Mouse (Mus musculus): ENCODE measurements around the gene Ugt1a6b.

The Ugt1a6b gene

GRCm38 (mm10) chr1:88260604-88261377, 157.7 kb downstream of the Ugt1a6b start:
- CTCF ChIA-PET: interaction anchor here in 2 of 4 experiments (1.1 to 1.6 kb wide), 2 partner anchors 17 to 29 kb away, joined by 5 to 6 read pairs; partner anchors contain the start of genes Hjurp (in 1 of the 2) and Trpm8 (in 1 of the 2)
- POLR2A ChIA-PET: interaction anchor here in 2 of 4 experiments (0.7 to 15.1 kb wide), 5 partner anchors 7 to 26 kb away, joined by 3 to 203 read pairs (median 119); partner anchors contain the start of genes Hjurp (in 2 of the 2) and Trpm8 (in 2 of the 2)

- ChIA-PET CTCF (interaction anchor here in 2 of 4 experiments (0.9 to 5.4 kb wide), 5 partner anchors 13 to 28 kb away, joined by 3 to 29 read pairs (median 5); partner anchors contain the start of genes Hjurp (in 2 of the 2) and Trpm8 (in 2 of the 2)), POLR2A (interaction anchor here in 3 of 4 experiments (0.7 to 15.1 kb wide), 7 partner anchors 8 to 313 kb away, joined by 3 to 203 read pairs (median 4); partner anchors contain the start of genes Hjurp (in 2 of the 3) and Trpm8 (in 2 of the 3))
These were observed 158.7 kb downstream of the Ugt1a6b start for GRCm38 (mm10) chr1:88261706-88262105.

- CTCF ChIA-PET: interaction anchor here in 2 of 4 experiments (0.9 to 5.4 kb wide), 5 partner anchors 13 to 28 kb away, joined by 3 to 29 read pairs (median 5); partner anchors contain the start of genes Hjurp (in 2 of the 2) and Trpm8 (in 2 of the 2)
- POLR2A ChIA-PET: interaction anchor here (0.6 to 15.1 kb wide), 9 partner anchors 9 to 314 kb away, joined by 3 to 203 read pairs (median 4); partner anchors contain the start of genes Hjurp (in 3 of the 4) and Trpm8 (in 3 of the 4)
These were observed 159.2 kb downstream of the Ugt1a6b start for GRCm38 (mm10) chr1:88262255-88262654.

GRCm38 (mm10) chr1:88262961-88263360, 159.9 kb downstream of the Ugt1a6b start:
- ChIA-PET POLR2A (interaction anchor here in 3 of 4 experiments (1.1 to 15.1 kb wide), 8 partner anchors 9 to 39 kb away, joined by 3 to 203 read pairs (median 6); partner anchors contain the start of genes Hjurp (in 3 of the 3) and Trpm8 (in 3 of the 3)), CTCF (interaction anchor here in 2 of 4 experiments (0.5 to 5.4 kb wide), 3 partner anchors 22 to 27 kb away, joined by 5 to 29 read pairs (median 6); no protein-coding TSS in a partner anchor)

- POLR2A ChIA-PET: interaction anchor here in 3 of 4 experiments (1.1 to 15.1 kb wide), 7 partner anchors 11 to 38 kb away, joined by 3 to 203 read pairs (median 8); partner anchors contain the start of genes Hjurp (in 3 of the 3) and Trpm8 (in 3 of the 3)
- CTCF ChIA-PET: interaction anchor here in 2 of 4 experiments (1.4 to 5.4 kb wide), 2 partner anchors 21 kb away, joined by 4 to 29 read pairs; no protein-coding TSS in a partner anchor
These were observed 160.7 kb downstream of the Ugt1a6b start for GRCm38 (mm10) chr1:88263778-88264177.

GRCm38 (mm10) chr1:88264237-88264868, 161.3 kb downstream of the Ugt1a6b start:
- ChIA-PET POLR2A (interaction anchor here in 3 of 4 experiments (1.1 to 15.1 kb wide), 8 partner anchors 8 to 38 kb away, joined by 3 to 203 read pairs (median 6); partner anchors contain the start of genes Hjurp (in 3 of the 3) and Trpm8 (in 3 of the 3)), CTCF (interaction anchor here in 2 of 4 experiments (1.4 to 5.4 kb wide), 2 partner anchors 21 kb away, joined by 4 to 29 read pairs; no protein-coding TSS in a partner anchor)

- CTCF ChIA-PET: interaction anchor here in 3 of 4 experiments (0.8 to 5.4 kb wide), 8 partner anchors 8 to 25 kb away, joined by 3 to 29 read pairs (median 6); partner anchors contain the start of genes Hjurp (in 1 of the 3) and Trpm8 (in 1 of the 3)
- POLR2A ChIA-PET: interaction anchor here (0.7 to 15.1 kb wide), 13 partner anchors 8 to 45 kb away, joined by 3 to 203 read pairs (median 4); partner anchors contain the start of genes Hjurp (in 2 of the 4) and Trpm8 (in 2 of the 4)
These were observed 161.8 kb downstream of the Ugt1a6b start for GRCm38 (mm10) chr1:88264869-88265240.

GRCm38 (mm10) chr1:88266123-88266522, 163.1 kb downstream of the Ugt1a6b start:
- ChIA-PET POLR2A (interaction anchor here (0.6 to 15.1 kb wide), 14 partner anchors 8 to 342 kb away, joined by 3 to 203 read pairs (median 4); partner anchors contain the start of genes Hjurp (in 3 of the 4) and Trpm8 (in 3 of the 4)), CTCF (interaction anchor here in 3 of 4 experiments (1.0 to 5.4 kb wide), 11 partner anchors 10 to 36 kb away, joined by 3 to 29 read pairs (median 5); partner anchors contain the start of genes Trpm8 (in 2 of the 3) and Hjurp (in 1 of the 3))

- ChIA-PET POLR2A (interaction anchor here in 2 of 4 experiments (0.6 to 15.1 kb wide), 6 partner anchors 7 to 98 kb away, joined by 3 to 203 read pairs (median 62); partner anchors contain the start of genes Hjurp (in 2 of the 2) and Trpm8 (in 2 of the 2)), CTCF (interaction anchor here in 1 of 4 experiments (1.8 kb wide), 1 partner anchor 10 kb away, joined by 5 read pairs; the partner anchor contains the start of gene Trpm8)
These were observed 164.4 kb downstream of the Ugt1a6b start for GRCm38 (mm10) chr1:88267489-88267888.

- ChIA-PET POLR2A (interaction anchor here in 2 of 4 experiments (1.1 to 10.1 kb wide), 4 partner anchors 9 to 16 kb away, joined by 4 to 143 read pairs (median 5); partner anchors contain the start of genes Hjurp (in 2 of the 2) and Trpm8 (in 2 of the 2)), CTCF (interaction anchor here in 3 of 4 experiments (0.7 to 1.2 kb wide), 4 partner anchors 9 to 20 kb away, joined by 3 to 5 read pairs (median 3); partner anchors contain the start of genes Hjurp (in 2 of the 3) and Trpm8 (in 2 of the 3))
These were observed 165.0 kb downstream of the Ugt1a6b start for GRCm38 (mm10) chr1:88268070-88268469.

Measured in embryonic stem cell, embryonic (primary cell).